Mouse (Mus musculus): Measurements from ENCODE around the gene Ap2a1. TPM values are rescaled to one million over a fixed set of nuclear protein-coding genes. Genes with fewer than 3 reads are reported as not detected.

The Ap2a1 gene
- total RNA-seq, 2 experiments from 2014 or later, result 30.1 to 84.2 TPM

DNA sequence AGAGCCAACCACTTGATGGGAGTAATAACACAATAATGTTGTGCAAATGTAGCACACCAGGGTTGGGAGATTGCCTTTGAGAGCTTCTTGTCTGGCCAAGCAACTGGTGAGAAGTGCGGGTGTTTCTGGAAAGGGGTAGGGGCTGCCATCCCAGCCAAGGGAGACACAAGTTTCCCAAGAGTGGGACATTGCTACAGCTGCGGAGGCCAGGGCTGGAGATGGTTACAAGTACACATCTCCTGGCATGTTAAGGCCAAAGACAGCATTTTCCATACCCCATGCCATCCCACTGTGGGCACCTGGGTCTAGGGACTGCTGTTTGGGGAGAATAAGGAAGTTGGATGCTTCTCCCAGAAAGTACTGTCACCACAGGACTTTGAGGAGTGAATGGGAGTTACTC lies 76.2 kb downstream of the Ap2a1 start:
- no peak for ATAC-seq (replicated peaks; ENCODE audit: poor library complexity, severe bottlenecking)

DNA sequence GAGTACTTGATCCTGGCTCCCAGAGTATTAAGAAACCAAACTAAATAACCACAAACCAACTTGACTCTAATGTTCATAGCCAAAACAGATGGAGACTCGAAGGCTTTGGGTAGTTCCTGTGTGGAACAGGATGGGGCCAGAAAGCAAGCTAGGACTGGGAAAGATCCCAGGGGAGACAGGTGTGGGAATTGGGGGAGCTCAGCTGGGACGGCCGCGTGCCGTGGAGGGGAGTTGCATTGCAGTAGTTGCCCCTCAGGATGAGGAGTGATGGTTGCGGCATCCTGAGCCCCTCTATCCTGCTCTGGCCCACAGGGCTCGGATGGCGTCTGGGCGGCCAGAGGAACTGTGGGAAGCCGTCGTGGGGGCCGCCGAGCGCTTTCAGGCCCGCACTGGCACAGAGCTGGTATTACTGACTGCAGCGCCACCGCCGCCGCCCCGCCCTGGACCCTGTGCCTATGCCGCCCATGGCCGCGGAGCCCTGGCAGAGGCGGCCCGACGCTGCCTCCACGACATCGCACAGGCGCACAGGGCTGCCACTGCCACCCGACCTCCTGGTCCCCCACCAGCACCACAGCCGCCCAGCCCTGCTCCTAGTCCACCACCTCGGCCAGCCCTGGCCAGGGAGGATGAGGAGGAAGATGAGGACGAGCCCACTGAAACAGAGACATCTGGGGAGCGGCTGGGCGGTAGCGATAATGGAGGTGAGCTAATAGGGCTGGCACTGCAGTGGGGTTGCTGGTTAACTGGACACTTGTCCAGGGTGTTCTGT lies 76.9 kb downstream of the Ap2a1 start:
- no peak for ATAC-seq (replicated peaks; ENCODE audit: poor library complexity, severe bottlenecking)

DNA sequence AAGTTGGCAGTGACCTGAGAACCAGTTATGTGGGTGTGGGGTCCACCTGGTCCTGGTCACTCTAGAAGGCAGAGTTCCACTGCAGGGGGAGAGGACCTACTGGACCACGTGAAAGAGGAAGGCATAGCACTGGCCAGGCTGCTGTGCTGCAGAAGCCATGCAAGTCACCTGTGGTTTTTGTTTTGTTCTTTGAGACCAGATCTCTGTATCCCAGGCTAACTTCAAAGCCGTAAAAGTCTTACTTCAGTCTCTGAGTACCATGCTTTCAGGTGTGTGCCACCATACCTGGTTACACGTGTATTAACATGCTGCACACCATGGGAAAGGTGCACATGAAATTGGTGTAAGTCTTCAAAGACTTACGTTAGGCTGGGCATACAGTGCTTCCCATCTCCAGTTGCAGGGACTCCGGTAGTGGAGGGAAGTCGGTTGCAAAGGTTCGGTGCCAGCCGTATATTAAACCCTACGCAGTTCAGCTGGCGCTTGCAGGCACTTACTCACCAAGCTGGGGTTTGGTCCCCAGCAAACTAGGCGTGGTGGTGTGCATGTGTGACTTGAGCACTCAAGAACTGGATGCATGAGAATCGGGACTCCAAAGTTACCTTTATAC lies 77.6 kb downstream of the Ap2a1 start:
- no peak for ATAC-seq (replicated peaks; ENCODE audit: poor library complexity, severe bottlenecking)

DNA sequence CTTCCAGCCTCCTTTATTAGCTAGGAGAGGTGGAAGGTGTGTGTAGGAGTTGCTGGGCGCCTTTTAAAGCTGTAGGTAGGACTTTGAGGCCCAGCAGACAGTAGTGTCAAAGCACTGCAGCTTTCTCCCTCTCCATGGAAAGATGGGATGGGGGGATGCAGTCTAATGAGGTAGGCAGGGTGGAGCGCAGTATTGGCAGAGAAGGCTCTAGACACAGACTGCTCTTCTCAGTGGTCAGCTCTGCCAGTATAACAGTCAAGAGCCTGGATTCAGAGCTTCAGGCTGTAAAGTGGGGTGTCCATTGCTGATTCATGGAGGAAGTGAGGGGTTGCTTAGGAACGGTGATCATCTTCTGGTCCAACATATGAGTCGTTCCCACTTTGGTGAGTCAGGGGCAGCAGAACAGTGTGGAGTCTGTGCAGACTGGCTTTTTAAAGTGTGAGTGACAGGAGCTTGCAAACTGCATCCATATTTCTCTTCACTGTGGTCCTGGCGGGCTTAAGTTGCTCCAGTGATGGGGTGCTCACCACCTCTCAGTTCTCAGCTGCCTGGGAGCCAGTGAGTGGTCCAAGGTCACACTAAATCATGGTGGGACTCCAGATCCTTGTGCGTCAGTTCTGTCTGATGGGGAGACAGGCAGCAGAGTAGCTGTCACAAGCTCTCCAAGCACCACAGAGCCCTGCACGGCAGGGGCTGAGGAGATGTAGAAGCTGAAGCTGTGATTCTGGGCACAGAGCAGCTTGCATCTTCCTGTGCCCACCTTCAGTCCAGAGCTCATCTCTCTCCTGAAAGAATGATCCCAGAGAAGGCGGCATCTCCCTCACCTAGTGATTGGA lies 78.3 kb downstream of the Ap2a1 start:
- no peak for ATAC-seq (replicated peaks; ENCODE audit: poor library complexity, severe bottlenecking)

Other genes with a start within 250 kb of the Ap2a1 start
Only the 30 nearest of the 31 such genes appear.
- gene Izumo2, start 220.8 kb downstream of the Ap2a1 start, total RNA-seq (2014; fragmentation: Nextera tagmentation), result not detected in 2 replicates
- not detected in 2 replicates for gene Izumo2, start 220.8 kb downstream of the Ap2a1 start, total RNA-seq (2017)
- gene Vrk3, start 181.1 kb downstream of the Ap2a1 start, total RNA-seq (2014; fragmentation: Nextera tagmentation), result 45.0 and 52.3 TPM in 2 replicates
- gene Vrk3, start 181.1 kb downstream of the Ap2a1 start, total RNA-seq (2017), result 27.4 and 34.8 TPM in 2 replicates
- 1.6 and 6.2 TPM in 2 replicates for gene Zfp473, start 178.4 kb downstream of the Ap2a1 start, total RNA-seq (2014; fragmentation: Nextera tagmentation)
- 2.0 and 2.2 TPM in 2 replicates for gene Zfp473, start 178.4 kb downstream of the Ap2a1 start, total RNA-seq (2017)
- gene Nup62, start 113.4 kb downstream of the Ap2a1 start, total RNA-seq (2014; fragmentation: Nextera tagmentation), result 81.8 and 83.0 TPM in 2 replicates
- 120 and 167 TPM in 2 replicates for gene Nup62, start 113.4 kb downstream of the Ap2a1 start, total RNA-seq (2017)
- gene Il4i1, start 113.1 kb downstream of the Ap2a1 start, total RNA-seq (2014; fragmentation: Nextera tagmentation), result 1.2 TPM in 1 of 2 replicates, not detected in the other
- gene Il4i1, start 113.1 kb downstream of the Ap2a1 start, total RNA-seq (2017), result 0.15 and 0.22 TPM in 2 replicates
- gene Atf5, start 112.8 kb downstream of the Ap2a1 start, total RNA-seq (2014; fragmentation: Nextera tagmentation), result 5.6 and 8.5 TPM in 2 replicates
- 3.8 and 6.8 TPM in 2 replicates for gene Atf5, start 112.8 kb downstream of the Ap2a1 start, total RNA-seq (2017)
- gene Akt1s1, start 80.5 kb downstream of the Ap2a1 start, total RNA-seq (2014; fragmentation: Nextera tagmentation), result 18.2 and 25.0 TPM in 2 replicates
- gene Akt1s1, start 80.5 kb downstream of the Ap2a1 start, total RNA-seq (2017), result 22.8 and 26.5 TPM in 2 replicates
- gene Tbc1d17, start 80.4 kb downstream of the Ap2a1 start, total RNA-seq (2014; fragmentation: Nextera tagmentation), result 18.1 and 22.6 TPM in 2 replicates
- gene Tbc1d17, start 80.4 kb downstream of the Ap2a1 start, total RNA-seq (2017), result 15.5 and 19.3 TPM in 2 replicates
- 61.3 and 65.7 TPM in 2 replicates for gene Pnkp, start 72.4 kb downstream of the Ap2a1 start, total RNA-seq (2014; fragmentation: Nextera tagmentation)
- 51.0 and 79.6 TPM in 2 replicates for gene Pnkp, start 72.4 kb downstream of the Ap2a1 start, total RNA-seq (2017)
- 67.0 and 95.4 TPM in 2 replicates for gene Ptov1, start 59.7 kb downstream of the Ap2a1 start, total RNA-seq (2014; fragmentation: Nextera tagmentation)
- 24.4 and 32.1 TPM in 2 replicates for gene Ptov1, start 59.7 kb downstream of the Ap2a1 start, total RNA-seq (2017)
- 26.7 and 51.2 TPM in 2 replicates for gene Med25, start 36.8 kb downstream of the Ap2a1 start, total RNA-seq (2014; fragmentation: Nextera tagmentation)
- 9.2 and 15.6 TPM in 2 replicates for gene Med25, start 36.8 kb downstream of the Ap2a1 start, total RNA-seq (2017)
- gene Fuz, start 33.4 kb downstream of the Ap2a1 start, total RNA-seq (2014; fragmentation: Nextera tagmentation), result 13.6 TPM in 2 replicates
- 16.5 and 18.0 TPM in 2 replicates for gene Fuz, start 33.4 kb downstream of the Ap2a1 start, total RNA-seq (2017)
- not detected in 2 replicates for gene Tsks, start 13.7 kb upstream of the Ap2a1 start, total RNA-seq (2014; fragmentation: Nextera tagmentation)
- gene Tsks, start 13.7 kb upstream of the Ap2a1 start, total RNA-seq (2017), result 0.17 TPM in 1 of 2 replicates, not detected in the other
- gene Cpt1c, start 45.4 kb upstream of the Ap2a1 start, total RNA-seq (2014; fragmentation: Nextera tagmentation), result not detected in 2 replicates
- gene Cpt1c, start 45.4 kb upstream of the Ap2a1 start, total RNA-seq (2017), result not detected in 2 replicates
- 104 and 115 TPM in 2 replicates for gene Prmt1, start 57.1 kb upstream of the Ap2a1 start, total RNA-seq (2014; fragmentation: Nextera tagmentation)
- 138 and 190 TPM in 2 replicates for gene Prmt1, start 57.1 kb upstream of the Ap2a1 start, total RNA-seq (2017)
- 76.6 and 105 TPM in 2 replicates for gene Irf3, start 68.2 kb upstream of the Ap2a1 start, total RNA-seq (2014; fragmentation: Nextera tagmentation)
- gene Irf3, start 68.2 kb upstream of the Ap2a1 start, total RNA-seq (2017), result 87.5 and 88.9 TPM in 2 replicates
- gene Bcl2l12, start 69.2 kb upstream of the Ap2a1 start, total RNA-seq (2014; fragmentation: Nextera tagmentation), result 19.4 and 57.9 TPM in 2 replicates
- gene Bcl2l12, start 69.2 kb upstream of the Ap2a1 start, total RNA-seq (2017), result 18.4 and 32.9 TPM in 2 replicates
- 28.6 and 29.8 TPM in 2 replicates for gene Scaf1, start 86.9 kb upstream of the Ap2a1 start, total RNA-seq (2014; fragmentation: Nextera tagmentation)
- 15.7 and 17.8 TPM in 2 replicates for gene Scaf1, start 86.9 kb upstream of the Ap2a1 start, total RNA-seq (2017)
- gene Rras, start 88.5 kb upstream of the Ap2a1 start, total RNA-seq (2014; fragmentation: Nextera tagmentation), result 2.3 and 7.8 TPM in 2 replicates
- 1.0 and 1.4 TPM in 2 replicates for gene Rras, start 88.5 kb upstream of the Ap2a1 start, total RNA-seq (2017)
- 21.1 and 29.6 TPM in 2 replicates for gene Prr12, start 123.4 kb upstream of the Ap2a1 start, total RNA-seq (2014; fragmentation: Nextera tagmentation)
- 1.7 and 4.1 TPM in 2 replicates for gene Prr12, start 123.4 kb upstream of the Ap2a1 start, total RNA-seq (2017)
- gene Nosip, start 132.9 kb upstream of the Ap2a1 start, total RNA-seq (2014; fragmentation: Nextera tagmentation), result 42.2 and 57.2 TPM in 2 replicates
- gene Nosip, start 132.9 kb upstream of the Ap2a1 start, total RNA-seq (2017), result 49.4 and 63.1 TPM in 2 replicates
- gene Prrg2, start 133.2 kb upstream of the Ap2a1 start, total RNA-seq (2014; fragmentation: Nextera tagmentation), result 6.8 and 9.4 TPM in 2 replicates
- gene Prrg2, start 133.2 kb upstream of the Ap2a1 start, total RNA-seq (2017), result 4.8 and 5.3 TPM in 2 replicates
- 2.2 and 11.6 TPM in 2 replicates for gene Rcn3, start 162.7 kb upstream of the Ap2a1 start, total RNA-seq (2014; fragmentation: Nextera tagmentation)
- gene Rcn3, start 162.7 kb upstream of the Ap2a1 start, total RNA-seq (2017), result 4.1 and 7.0 TPM in 2 replicates
- gene Fcgrt, start 174.4 kb upstream of the Ap2a1 start, total RNA-seq (2014; fragmentation: Nextera tagmentation), result 2.1 and 3.8 TPM in 2 replicates
- gene Fcgrt, start 174.4 kb upstream of the Ap2a1 start, total RNA-seq (2017), result 2.7 and 3.6 TPM in 2 replicates
- gene Rps11, start 194.9 kb upstream of the Ap2a1 start, total RNA-seq (2014; fragmentation: Nextera tagmentation), result 3,834 and 4,027 TPM in 2 replicates
- 963 and 1,110 TPM in 2 replicates for gene Rps11, start 194.9 kb upstream of the Ap2a1 start, total RNA-seq (2017)
- gene Rpl13a, start 199.3 kb upstream of the Ap2a1 start, total RNA-seq (2014; fragmentation: Nextera tagmentation), result 3,523 and 3,605 TPM in 2 replicates
- 3,792 and 4,750 TPM in 2 replicates for gene Rpl13a, start 199.3 kb upstream of the Ap2a1 start, total RNA-seq (2017)
- not detected in 2 replicates for gene Gm45713, start 206.7 kb upstream of the Ap2a1 start, total RNA-seq (2014; fragmentation: Nextera tagmentation)
- 0.10 and 0.13 TPM in 2 replicates for gene Gm45713, start 206.7 kb upstream of the Ap2a1 start, total RNA-seq (2017)
- 7.4 and 8.2 TPM in 2 replicates for gene Flt3l, start 206.9 kb upstream of the Ap2a1 start, total RNA-seq (2014; fragmentation: Nextera tagmentation)
- gene Flt3l, start 206.9 kb upstream of the Ap2a1 start, total RNA-seq (2017), result 2.3 and 5.7 TPM in 2 replicates
- gene Pih1d1, start 224.8 kb upstream of the Ap2a1 start, total RNA-seq (2014; fragmentation: Nextera tagmentation), result 74.2 and 91.6 TPM in 2 replicates
- 48.8 and 58.4 TPM in 2 replicates for gene Pih1d1, start 224.8 kb upstream of the Ap2a1 start, total RNA-seq (2017)
- 53.4 and 59.8 TPM in 2 replicates for gene Aldh16a1, start 225.1 kb upstream of the Ap2a1 start, total RNA-seq (2014; fragmentation: Nextera tagmentation)
- 31.2 and 42.5 TPM in 2 replicates for gene Aldh16a1, start 225.1 kb upstream of the Ap2a1 start, total RNA-seq (2017)